Mouse (Mus musculus) cerebellum, postnatal 4 days (tissue): ENCODE measurements around the gene Eif3g.
A peak's percentile ranks its signal among the peaks of the same experiment; 100 is the strongest.

Source experiments
- DNase-seq, 2 experiments: peaks; one replicate each; pipeline ENCODE4 v3.0.0; 2022; ENCODE audit warnings: low spot score in 2 of 2, mixed read lengths in 1 of 2

The Eif3g gene

DNA sequence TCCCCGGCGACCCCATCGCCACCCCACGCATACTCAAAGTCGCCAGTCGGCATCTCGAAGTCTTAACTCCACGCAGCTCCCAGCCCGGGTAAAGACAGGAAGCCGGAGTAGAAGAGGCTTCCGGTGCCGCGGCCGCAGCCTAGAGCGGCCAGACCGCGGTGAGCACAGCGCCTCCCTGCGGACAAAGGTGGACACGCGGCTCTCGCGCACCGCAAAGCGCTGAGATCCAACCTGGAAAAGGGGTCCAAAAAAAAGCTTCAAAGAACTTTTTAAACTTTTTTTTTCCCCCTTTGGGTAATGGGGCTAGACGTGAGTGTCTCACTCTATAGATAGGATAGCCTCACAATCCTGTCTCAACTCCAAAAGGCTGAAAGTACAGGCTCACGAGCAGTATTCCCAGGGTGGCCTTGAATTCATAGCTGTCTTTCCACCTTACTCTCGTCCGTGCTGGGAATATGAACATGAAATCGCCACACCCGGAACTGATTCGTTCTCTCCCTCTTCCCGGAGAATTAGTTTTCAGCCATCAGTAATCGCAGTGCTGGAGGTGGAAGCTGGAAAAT is at the start of gene Eif3g:
Gene Eif3g, minus strand, starts transcription at position 113 of the 563 bp plus-strand sequence.
- DNase-seq: peak; percentile 87

DNA sequence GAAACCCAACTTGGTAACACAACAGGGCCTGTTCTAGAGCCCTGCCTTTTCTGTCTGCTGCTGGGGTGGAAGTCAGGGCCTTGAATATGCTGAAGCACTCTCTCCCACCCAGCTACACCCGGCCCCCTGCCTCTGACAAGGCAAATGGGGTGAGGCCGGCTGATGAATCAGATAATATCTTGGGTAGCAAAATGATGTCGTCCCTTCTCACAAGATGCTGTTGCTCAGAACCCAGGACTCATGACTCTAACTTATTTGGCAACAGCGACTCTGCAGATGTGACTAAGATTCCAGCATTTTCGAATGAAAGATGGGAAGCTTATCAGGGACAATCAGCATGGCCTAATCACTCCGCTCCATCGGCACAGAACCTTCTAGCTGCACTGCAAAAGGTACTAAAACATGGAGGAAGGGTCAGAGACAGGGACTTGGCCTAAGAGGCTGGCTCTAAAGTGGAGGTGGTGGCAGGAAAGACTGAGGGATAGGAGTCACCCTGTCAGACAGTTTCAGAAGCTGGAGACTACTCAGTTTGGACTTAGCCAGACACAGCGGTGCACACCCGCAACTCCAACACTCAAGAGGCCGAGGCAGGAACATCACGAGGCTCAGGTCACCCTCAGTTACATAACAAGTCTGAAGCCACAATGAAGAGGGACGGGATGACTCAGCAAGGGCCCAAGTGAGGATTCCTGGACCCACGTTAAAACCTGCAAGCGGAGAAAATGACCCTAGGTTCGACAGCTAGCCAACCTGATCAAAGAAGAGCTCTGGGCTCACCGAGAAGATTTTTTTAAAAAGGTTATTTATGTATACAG is 47.9 kb upstream of the Eif3g start:
- DNase-seq: no peak

- no peak for DNase-seq
These were observed 46.4 kb upstream of the Eif3g start for GRCm38 (mm10) chr9:20944697-20945370.

DNA sequence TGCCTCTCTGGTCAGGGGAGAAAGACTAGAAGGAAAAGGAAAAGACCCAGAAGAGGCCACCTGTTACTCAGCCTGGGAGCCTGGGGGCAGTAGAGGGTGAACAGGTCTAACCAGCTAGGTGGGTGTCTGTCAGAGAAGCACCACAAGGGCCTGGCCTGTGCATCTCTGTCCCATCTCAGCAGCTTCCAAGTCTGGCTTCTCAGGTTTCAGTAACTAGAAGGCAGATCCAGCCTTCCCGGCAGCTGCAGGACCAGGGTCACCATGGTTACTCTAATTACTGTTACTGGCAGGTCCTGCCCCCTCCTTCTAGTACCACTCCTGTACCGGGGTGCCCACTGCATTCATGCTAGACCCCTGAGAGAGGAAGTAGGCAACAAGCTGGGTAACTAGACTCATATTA is 45.5 kb upstream of the Eif3g start:
- no peak for DNase-seq

DNA sequence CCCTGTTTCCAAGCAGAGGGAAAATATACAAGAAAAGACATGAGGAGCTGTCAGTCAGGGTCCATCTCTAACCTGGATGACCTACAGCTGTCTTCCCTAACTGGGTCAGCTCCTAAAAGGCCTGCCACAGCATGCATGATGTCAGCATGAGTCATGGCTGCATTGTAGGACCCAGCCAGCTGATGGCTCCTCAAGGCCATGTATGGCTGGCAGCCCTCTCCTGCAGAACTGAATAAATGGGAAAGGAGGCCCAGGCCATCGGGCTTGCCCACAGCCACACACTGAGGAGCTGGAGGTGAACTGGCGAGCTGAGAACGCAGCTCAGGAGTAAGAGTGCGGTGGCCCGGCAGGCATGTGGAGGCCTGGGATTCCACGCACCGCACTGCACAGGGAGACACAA is 45.0 kb upstream of the Eif3g start:
- no peak for DNase-seq

GRCm38 (mm10) chr9:20923258-20923657 is 24.8 kb upstream of the Eif3g start:
- DNase-seq: no peak

- no peak for DNase-seq
These were observed 17.7 kb upstream of the Eif3g start for GRCm38 (mm10) chr9:20916160-20916559.

DNA sequence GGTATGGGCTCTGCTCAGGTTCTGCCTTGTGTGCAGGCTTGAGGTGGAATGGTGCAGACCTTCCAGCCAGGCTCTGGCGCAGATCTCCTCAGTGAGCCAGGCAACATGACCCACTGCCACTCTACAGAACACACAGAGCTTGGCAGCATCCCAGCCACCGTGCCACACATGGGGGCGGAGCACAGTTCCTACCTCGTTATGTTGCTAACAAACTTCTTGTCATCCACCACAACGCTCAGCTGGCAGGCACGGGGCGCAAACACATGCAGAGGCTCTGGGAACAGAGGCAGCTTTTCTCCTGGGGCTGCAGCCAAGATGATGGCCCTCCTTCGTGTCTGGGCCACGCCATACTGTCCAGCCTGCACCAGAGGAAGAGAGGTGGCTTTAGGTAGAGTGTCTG is 11.5 kb upstream of the Eif3g start:
- DNase-seq: no peak

DNA sequence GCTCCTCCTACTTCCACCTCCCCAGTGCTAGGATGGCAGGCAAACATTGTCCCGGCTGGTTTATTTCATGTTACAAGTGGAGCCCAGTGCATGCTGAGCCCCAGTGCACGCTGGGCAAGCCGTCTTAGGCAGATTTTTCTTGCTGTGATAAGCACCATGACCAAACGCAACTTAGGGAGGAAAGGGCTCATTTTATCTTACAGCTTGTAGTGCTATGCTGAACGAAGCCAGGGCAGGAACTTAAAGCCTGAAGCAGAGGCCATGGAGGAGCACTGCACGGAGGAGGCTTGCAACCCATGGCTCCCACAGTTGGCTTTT is 3.7 kb upstream of the Eif3g start:
- no peak for DNase-seq

DNA sequence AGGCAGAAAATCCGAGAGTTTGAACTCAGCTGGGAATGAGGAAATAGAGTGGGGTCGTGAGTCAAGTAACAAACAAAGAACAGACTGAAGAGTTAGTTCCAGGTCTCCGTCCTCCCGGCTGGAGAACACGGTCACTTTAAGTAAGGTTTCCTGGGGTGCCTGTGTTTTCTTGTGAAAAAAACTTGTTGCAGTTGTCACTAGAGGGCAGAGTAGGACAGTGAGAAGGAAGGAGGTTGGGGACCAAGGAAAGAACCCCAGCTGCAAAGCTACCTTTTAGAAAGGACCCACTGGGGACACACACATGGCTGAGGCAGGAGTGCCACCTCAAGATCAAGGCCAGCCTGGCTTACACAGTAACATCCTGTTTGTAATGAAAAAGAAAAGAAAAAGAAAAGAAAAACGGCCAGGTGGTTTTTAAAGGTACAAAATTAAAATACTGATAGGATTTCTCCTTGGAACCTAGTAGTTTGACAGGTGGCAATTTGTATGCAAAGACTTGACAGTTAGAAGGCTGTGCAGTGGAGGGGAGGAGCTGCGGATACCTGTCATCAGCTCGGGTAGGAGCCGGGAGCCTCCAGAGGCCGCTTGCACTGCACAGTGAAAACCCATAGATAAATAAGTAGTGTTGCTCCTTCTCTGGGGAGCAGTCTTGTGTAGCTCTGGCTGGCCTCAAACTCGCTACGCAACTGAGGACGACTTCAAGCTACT is 3.2 kb upstream of the Eif3g start:
- no peak for DNase-seq

GRCm38 (mm10) chr9:20897736-20898510 is 500 bp downstream of the Eif3g start:
- no peak for DNase-seq

- no peak for DNase-seq
These were observed 3.0 kb downstream of the Eif3g start for GRCm38 (mm10) chr9:20895382-20895781.

- no peak for DNase-seq
These were observed 3.8 kb downstream of the Eif3g start for GRCm38 (mm10) chr9:20894629-20895028.

- DNase-seq: no peak
These were observed 4.7 kb downstream of the Eif3g start for GRCm38 (mm10) chr9:20893590-20894343.

- no peak for DNase-seq
These were observed 5.4 kb downstream of the Eif3g start for GRCm38 (mm10) chr9:20893069-20893468.

DNA sequence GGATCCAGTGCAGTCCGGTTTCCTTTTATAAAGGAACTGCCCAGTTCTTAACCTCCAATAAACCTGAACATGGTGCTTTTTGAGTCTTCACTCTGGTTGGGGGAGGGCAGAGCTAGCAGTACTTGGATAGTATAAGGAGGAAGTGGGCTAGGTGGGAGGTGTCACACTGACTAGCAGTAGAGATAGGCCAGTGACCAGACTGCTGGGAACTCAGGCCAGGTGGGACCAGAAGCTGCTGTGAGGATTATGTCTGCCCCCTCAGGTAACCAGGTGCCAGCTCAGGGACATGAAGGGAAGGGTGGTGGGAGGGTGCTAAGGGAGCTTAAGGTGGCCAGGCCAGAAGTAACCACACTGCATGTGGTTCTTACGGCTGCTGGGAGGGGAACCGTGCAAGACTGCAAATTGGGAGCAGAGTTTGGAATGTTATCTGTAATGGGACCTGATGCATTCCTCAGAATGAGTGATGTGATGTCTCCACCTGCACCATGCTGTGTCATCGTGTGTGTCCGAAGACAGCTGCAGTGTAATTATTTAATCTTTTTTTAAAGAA is 6.2 kb downstream of the Eif3g start:
- no peak for DNase-seq

- no peak for DNase-seq
These were observed 6.9 kb downstream of the Eif3g start for GRCm38 (mm10) chr9:20891339-20892103.

GRCm38 (mm10) chr9:20890411-20890810 is 8.0 kb downstream of the Eif3g start:
- DNase-seq: no peak

DNA sequence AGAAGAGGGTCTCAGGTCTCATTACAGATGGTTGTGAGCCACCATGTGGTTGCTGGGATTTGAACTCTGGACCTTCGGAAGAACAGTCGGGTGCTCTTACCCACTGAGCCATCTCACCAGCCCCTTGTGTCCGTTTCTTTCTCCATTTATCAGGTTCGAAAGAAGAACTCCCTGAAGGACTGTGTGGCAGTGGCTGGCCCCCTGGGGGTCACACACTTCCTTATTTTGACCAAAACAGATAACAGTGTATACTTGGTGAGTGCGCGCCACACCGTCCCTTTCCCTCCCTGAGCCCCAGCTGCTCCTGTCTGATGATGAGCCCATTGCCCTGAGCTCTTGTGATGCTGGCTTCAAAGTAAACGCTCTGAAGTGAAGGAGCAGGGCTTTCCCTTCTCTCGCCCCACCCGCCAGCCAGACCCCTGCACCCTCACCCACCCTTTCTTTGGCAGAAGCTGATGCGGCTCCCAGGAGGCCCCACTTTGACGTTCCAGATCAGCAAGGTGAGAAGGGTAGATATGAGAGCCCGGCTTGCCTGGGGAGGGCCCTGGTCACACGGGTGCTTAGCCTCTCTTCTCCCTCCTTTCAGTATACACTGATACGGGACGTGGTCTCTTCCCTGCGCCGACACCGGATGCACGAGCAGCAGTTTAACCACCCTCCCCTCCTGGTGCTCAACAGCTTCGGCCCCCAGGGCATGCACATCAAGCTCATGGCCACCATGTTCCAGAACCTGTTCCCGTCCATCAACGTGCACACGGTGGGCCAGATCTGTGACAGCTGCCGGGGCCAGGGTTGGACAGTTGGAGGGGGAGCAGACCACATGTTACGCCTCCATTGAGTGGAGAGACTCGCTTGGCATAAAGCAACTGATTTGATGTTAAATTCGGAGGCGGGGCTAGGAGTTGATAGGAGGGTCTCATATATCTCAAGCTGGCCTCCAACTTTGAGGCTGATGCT is 9.0 kb downstream of the Eif3g start:
- DNase-seq: no peak
